Mouse (Mus musculus) midbrain, embryonic 14.5 days (tissue): ENCODE results near the gene Prrc2a. TPM values are rescaled to one million over a fixed set of nuclear protein-coding genes. Genes with fewer than 3 reads are reported as not detected.

Experiments used
- ATAC-seq: fragments of 200-750 bp; cut with Nextera tagmentation; 2 replicates; pipeline ENCODE4 v1.8.0; 2017; ENCODE audit warnings: moderate number of reproducible peaks, moderate library complexity; ENCODE audit not compliant: low FRiP score, low TSS enrichment
- DNase-seq: peaks from one replicate; pipeline ENCODE4 v3.0.0-alpha.2; 2015
- H3K27ac ChIP-seq: fragments of 300-500 bp; sonication (generic); replicated peaks from 2 replicates; pipeline ENCODE4 v1.5.1; 2014; ENCODE audit warnings: mild to moderate bottlenecking, low read depth, low read length, moderate library complexity
- H3K27me3 ChIP-seq: fragments of 300-500 bp; sonication (generic); 2 replicates; pipeline ENCODE4 v1.6.1; 2014; ENCODE audit warnings: low read length, control low read depth, mixed read lengths; ENCODE audit not compliant: control insufficient read depth, insufficient read depth
- H3K36me3 ChIP-seq: fragments of 300-500 bp; sonication (generic); 2 replicates; pipeline ENCODE4 v1.6.1; 2014; ENCODE audit warnings: low read length, control low read depth; ENCODE audit not compliant: control insufficient read depth, insufficient read depth
- H3K4me1 ChIP-seq: fragments of 300-500 bp; sonication (generic); 2 replicates; pipeline ENCODE4 v1.6.1; 2014; ENCODE audit warnings: mild to moderate bottlenecking, antibody characterized with exemption, low read length, control low read depth; ENCODE audit not compliant: control insufficient read depth, insufficient read depth
- H3K4me2 ChIP-seq: fragments of 300-500 bp; sonication (generic); 2 replicates; pipeline ENCODE4 v1.6.1; 2014; ENCODE audit warnings: mild to moderate bottlenecking, low read length, moderate library complexity
- H3K4me3 ChIP-seq: fragments of 300-500 bp; sonication (generic); replicated peaks from 2 replicates; pipeline ENCODE4 v1.5.1; 2014; ENCODE audit warnings: low read depth, low read length
- H3K9ac ChIP-seq: fragments of 300-500 bp; sonication (generic); replicated peaks from 2 replicates; pipeline ENCODE4 v1.6.1; 2014; ENCODE audit warnings: mild to moderate bottlenecking, low read length, moderate library complexity
- H3K9me3 ChIP-seq: fragments of 300-500 bp; sonication (generic); 2 replicates; pipeline ENCODE4 v1.6.1; 2016; ENCODE audit warnings: low read length, control low read depth, mixed read lengths; ENCODE audit not compliant: control insufficient read depth
- WGBS: fragments of 180-500 bp; shearing (Covaris S2); extraction: QIAGEN DNeasy Blood & Tissue Kit; methylation state at CpG from one replicate; pipeline ENCODE4 v1.1.7; 2014; 5-methylcytosine and 5-hydroxymethylcytosine counted together
- polyA plus RNA-seq: library from polyadenylated mRNA; unstranded; fragments of >200 nt; fragmentation: Nextera tagmentation; extraction: Ambion mirVana; gene quantifications from 2 replicates; pipeline ENCODE4 v1.2.1, GENCODE M21; 2014

Gene Prrc2a
- polyA plus RNA-seq, 1 experiment from 2014 or later: 194 TPM

DNA sequence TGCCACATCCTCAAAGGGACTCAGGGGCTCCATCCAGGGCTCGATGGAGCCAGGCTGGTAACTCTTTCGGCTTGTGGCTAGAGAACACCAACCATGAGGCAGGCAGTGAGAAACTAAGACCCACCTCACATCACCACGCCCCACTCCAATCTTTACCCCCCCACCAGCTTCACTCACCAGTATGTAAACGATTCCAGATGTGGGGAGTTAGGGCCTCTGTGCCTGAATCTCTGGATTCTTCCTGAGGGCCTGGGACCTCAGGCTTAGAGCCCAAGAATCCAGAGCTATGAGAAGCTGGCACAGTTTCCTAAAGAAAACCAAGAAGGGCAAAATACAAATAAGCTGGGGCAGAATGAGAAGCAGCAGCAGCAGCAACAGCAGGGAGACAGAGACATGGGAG lies 10.8 kb downstream of the Prrc2a start:
- Histone ChIP-seq H3K4me3 (no peak overlapping the region), H3K36me3 (peaks cover 99% of the 10 kb centered on the region), H3K9me3 (no peaks in the 10 kb centered on the region), H3K27me3 (no peaks in the 10 kb centered on the region), H3K9ac (no peak overlapping the region), H3K27ac (no peak overlapping the region), H3K4me2 (no peak overlapping the region), H3K4me1 (no peaks in the 10 kb centered on the region)
- WGBS: 94% methylated on average over 4 of the region's 4 CpGs
- no peak for DNase-seq
- ATAC-seq: no peak

DNA sequence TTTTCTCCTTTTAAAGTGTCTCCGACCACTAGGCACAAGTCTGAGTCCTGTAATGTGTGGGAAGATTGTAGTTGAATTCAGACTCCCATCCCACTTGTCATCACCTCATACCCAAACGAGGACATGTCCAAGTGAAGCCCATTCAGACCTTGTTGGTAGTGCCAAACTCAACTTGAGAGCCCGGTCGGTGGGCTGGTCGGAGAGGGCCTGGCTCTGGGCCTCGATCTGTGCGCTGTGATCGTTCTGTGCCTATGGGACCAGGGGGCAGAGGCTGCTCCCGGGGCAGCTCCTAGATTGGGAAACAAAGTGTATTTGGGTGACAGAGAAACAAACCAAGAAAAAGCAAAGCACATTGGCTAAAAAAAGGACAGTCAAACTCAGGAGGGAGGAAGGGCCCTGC lies 11.6 kb downstream of the Prrc2a start:
- H3K36me3 ChIP-seq: peaks cover 99% of the 10 kb centered on the region
- H3K27ac ChIP-seq: no peak overlapping the region
- H3K4me3 ChIP-seq: no peak overlapping the region
- no peak overlapping the region for H3K9ac ChIP-seq
- no peak overlapping the region for H3K4me2 ChIP-seq
- ATAC-seq (no peak), DNase-seq (no peak)
- 94% methylated on average over 9 of the region's 9 CpGs for WGBS
- no peaks in the 10 kb centered on the region for H3K4me1 ChIP-seq
- no peaks in the 10 kb centered on the region for H3K9me3 ChIP-seq
- no peaks in the 10 kb centered on the region for H3K27me3 ChIP-seq

DNA sequence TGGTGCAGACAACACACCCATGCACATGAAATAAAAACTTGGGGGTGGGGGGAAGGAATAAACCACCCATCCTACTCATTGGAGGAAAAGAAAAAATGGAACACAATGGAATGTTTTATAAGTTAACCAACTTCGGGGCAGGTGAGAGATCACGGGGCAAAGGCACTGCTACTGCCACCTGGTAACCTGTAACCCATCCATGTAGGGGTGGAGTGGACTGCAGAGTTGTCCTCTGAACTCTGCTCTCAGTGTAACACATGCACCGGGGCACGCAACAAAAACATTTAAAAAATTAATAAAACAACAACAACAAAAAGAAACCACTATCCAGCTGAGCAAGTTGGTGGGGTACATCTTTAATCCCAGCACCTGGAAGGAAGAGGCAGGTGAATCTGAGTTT lies 12.6 kb downstream of the Prrc2a start:
- H3K27ac ChIP-seq: no peak overlapping the region
- H3K9ac ChIP-seq: no peak overlapping the region
- peaks cover 99% of the 10 kb centered on the region for H3K36me3 ChIP-seq
- H3K4me1 ChIP-seq: no peaks in the 10 kb centered on the region
- no peak overlapping the region for H3K4me3 ChIP-seq
- no peak overlapping the region for H3K4me2 ChIP-seq
- 96% methylated on average over 4 of the region's 4 CpGs for WGBS
- DNase-seq: no peak
- H3K9me3 ChIP-seq: no peaks in the 10 kb centered on the region
- no peak for ATAC-seq
- H3K27me3 ChIP-seq: no peaks in the 10 kb centered on the region

DNA sequence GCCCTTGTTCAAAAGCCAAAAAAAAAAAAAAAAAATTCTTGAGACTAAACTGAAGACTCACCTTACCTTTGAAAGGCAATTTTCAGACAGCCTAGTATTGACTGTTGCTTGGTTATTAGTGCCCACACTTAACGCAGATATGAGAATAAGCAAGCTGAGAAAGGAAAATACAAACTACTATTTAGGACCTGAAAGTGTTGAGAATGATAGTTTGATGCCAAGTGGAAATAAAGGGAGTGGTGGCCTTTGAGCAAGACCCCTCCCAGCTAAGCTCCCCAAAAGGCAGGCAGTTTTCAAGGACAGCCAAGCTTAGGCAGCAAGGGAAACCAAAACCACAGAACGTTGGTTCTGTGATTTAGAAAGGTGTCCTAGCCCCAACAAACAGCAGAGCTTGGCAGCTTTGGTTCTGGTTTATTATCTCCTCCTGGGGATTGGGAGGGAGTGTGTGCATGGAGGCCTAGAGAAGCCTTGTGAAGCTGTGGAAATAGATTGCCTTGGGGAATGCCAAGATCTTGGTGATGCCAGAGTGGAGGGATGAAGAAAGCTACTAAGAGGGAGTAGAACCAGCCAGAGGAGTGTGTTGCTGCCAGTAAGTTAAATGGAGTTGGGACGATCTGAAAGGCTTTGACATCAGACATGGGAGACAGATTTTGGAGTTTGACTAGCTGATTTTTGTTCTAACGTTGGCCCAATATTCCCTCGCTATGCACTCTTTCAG lies 16.6 kb downstream of the Prrc2a start:
- ATAC-seq: no peak
- 75% methylated on average over 5 of the region's 5 CpGs for WGBS
- Histone ChIP-seq H3K36me3 (peaks cover 99% of the 10 kb centered on the region), H3K27me3 (no peaks in the 10 kb centered on the region), H3K27ac (no peak overlapping the region), H3K9ac (no peak overlapping the region), H3K4me2 (no peak overlapping the region), H3K4me3 (no peak overlapping the region), H3K4me1 (no peaks in the 10 kb centered on the region), H3K9me3 (no peaks in the 10 kb centered on the region)
- no peak for DNase-seq

DNA sequence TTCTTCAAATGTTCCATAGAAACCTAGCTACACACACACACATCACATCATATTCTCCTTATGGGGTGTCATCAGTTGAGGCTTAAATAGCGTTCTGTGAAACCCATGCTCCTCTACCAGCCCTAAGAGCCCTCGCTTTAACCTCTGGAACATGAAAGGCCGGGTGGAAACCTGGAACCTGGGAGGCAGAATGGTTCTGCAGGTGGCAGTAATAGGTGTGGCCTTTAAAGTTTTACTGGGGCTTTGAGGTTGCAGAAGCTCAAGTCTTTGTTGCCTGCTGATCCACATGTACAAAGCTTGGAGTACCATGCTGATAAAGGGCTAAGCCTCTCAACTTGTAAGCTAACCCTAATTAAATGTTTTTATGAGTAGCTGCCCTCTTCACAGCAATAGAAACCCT lies 17.3 kb downstream of the Prrc2a start:
- whole genome bisulfite sequencing: 65% methylated on average over 3 of the region's 3 CpGs
- H3K9me3 ChIP-seq: no peaks in the 10 kb centered on the region
- 0 out of 2 replicates have a peak overlapping the region, but pooled peaks have one; percentile 34 for H3K27ac ChIP-seq

DNA sequence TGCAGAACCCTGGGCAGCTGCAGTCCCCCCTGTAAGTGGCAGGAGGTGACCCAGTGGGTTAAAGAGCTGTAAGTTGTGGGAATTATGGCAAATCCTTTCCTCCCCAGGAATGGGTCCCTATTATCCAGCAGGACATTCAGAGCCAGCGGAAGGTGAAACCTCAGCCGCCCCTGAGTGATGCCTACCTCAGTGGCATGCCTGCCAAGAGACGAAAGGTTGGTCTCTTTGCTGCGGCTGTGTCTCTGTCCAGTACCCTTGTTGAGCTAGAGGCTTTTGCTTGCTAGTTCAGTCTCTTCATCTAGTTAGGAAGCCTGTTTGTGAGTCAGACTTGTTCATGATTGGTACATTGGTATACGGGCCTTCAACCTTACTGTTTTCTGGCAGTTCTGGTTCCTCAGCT lies 18.6 kb downstream of the Prrc2a start:
- ATAC-seq: no peak
- Histone ChIP-seq H3K4me3 (no peak overlapping the region), H3K9ac (no peak overlapping the region), H3K36me3 (peaks cover 99% of the 10 kb centered on the region), H3K4me1 (no peaks in the 10 kb centered on the region), H3K27me3 (no peaks in the 10 kb centered on the region), H3K27ac (no peak overlapping the region), H3K9me3 (no peaks in the 10 kb centered on the region), H3K4me2 (no peak overlapping the region)
- DNase-seq: no peak
- 92% methylated on average over 5 of the region's 5 CpGs for WGBS

More for the DNA sequence above, 17.3 kb downstream of the Prrc2a start:
- no peaks in the 10 kb centered on the region for H3K4me1 ChIP-seq
- H3K9ac ChIP-seq: no peak overlapping the region
- H3K27me3 ChIP-seq: no peaks in the 10 kb centered on the region
- no peak overlapping the region for H3K4me2 ChIP-seq
- ATAC-seq (no peak), DNase-seq (no peak)
- no peak overlapping the region for H3K4me3 ChIP-seq
- peaks cover 99% of the 10 kb centered on the region for H3K36me3 ChIP-seq

DNA sequence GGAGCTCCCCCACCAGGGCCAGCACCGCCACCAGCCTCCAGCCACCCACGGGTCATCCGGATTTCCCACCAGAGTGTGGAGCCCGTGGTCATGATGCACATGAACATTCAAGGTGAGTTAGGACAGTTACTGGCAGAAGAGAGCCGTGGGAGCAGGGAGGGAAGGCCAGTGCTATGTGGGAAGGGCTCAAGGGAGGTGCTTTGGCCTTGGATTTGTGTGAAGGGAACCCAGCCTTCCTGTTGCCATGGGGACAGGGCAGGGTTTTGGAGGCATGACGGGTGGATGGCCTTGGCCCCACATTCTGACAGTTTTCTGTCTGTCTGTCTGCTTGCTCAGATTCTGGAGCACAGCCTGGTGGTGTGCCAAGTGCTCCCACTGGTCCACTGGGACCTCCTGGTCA lies 22.7 kb downstream of the Prrc2a start:
- no peak for DNase-seq
- Histone ChIP-seq H3K27ac (no peak overlapping the region), H3K4me3 (no peak overlapping the region), H3K9me3 (no peaks in the 10 kb centered on the region), H3K27me3 (no peaks in the 10 kb centered on the region), H3K4me1 (peaks cover 4% of the 10 kb centered on the region), H3K4me2 (no peak overlapping the region), H3K36me3 (peaks cover 88% of the 10 kb centered on the region), H3K9ac (no peak overlapping the region)
- WGBS: 89% methylated on average over 6 of the region's 6 CpGs
- no peak for ATAC-seq

DNA sequence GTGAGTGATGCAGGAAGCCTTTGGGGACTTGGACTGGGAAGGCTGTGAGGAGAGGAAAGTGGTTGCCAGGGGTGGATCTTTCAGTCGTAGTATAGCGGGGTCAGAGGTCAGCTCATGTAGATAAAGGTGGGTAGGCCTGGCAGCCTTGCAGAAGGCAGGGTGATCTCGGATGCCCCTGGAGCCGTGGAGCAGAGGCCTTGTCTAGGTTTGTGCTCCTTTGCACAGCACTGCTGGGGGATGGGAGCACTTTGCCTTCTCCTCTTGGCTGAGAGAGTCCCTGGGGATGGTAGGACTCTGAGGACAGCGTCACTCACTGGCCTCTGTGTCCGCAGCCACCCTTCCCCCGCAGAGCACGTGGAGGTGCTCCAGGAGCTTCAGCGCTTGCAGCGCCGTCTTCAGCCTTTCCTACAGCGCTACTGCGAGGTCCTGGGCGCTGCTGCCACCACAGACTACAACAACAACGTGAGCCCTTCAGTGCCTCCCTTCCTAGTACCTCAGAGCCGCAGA lies 24.2 kb downstream of the Prrc2a start:
- no peak overlapping the region for H3K9ac ChIP-seq
- H3K4me3 ChIP-seq: no peak overlapping the region
- ATAC-seq (no peak), DNase-seq (no peak)
- no peak overlapping the region for H3K4me2 ChIP-seq
- H3K27ac ChIP-seq: no peak overlapping the region
- no peaks in the 10 kb centered on the region for H3K9me3 ChIP-seq
- peaks cover 13% of the 10 kb centered on the region for H3K4me1 ChIP-seq
- no peaks in the 10 kb centered on the region for H3K27me3 ChIP-seq
- peaks cover 74% of the 10 kb centered on the region for H3K36me3 ChIP-seq
- 82% methylated on average over 16 of the region's 16 CpGs for WGBS

DNA sequence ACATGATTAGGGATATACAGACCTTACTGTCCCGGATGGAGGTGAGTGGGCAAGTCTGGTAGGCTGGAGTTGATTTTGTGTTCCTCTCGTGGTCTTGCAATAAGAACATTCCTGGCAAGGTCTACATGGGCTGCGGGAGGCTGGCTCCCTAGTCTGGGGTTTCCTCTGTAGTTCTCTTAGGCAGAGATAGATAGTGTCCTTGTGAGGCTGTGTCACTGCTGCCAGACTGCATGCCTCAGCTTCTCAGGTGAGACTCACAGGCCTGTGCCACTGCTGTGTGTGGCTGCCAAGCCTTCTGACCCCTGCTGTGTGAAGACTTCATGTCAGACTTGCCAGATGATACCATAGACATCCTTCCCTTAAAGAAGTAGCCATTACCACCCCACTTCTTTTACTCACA lies 25.4 kb downstream of the Prrc2a start:
- DNase-seq (no peak), ATAC-seq (no peak)
- Histone ChIP-seq H3K4me2 (no peak overlapping the region), H3K4me3 (no peak overlapping the region), H3K27me3 (no peaks in the 10 kb centered on the region), H3K36me3 (peaks cover 61% of the 10 kb centered on the region), H3K9me3 (no peaks in the 10 kb centered on the region), H3K9ac (no peak overlapping the region), H3K27ac (no peak overlapping the region), H3K4me1 (peaks cover 13% of the 10 kb centered on the region)
- 97% methylated on average over 3 of the region's 3 CpGs for WGBS
